ENCODE assay signal across 10 mouse cellular contexts in genomic region chr6:72755267-72755889, GRCm38 (mm10). TPM values are rescaled to one million over a fixed set of nuclear protein-coding genes. Genes with fewer than 3 reads are reported as not detected.
A peak's percentile ranks its signal among the peaks of the same experiment; 100 is the strongest.
DNase-seq lines count a peak whose midpoint lies in the region; ATAC-seq lines count a peak whose summit lies in the region.
"Had no signal": no experiment of that assay in that cellular context is flagged by ENCODE, and none has a peak within 500 bp of the region (broad histone marks: within the 10 kb centered on the region; RNA-seq: fewer than 3 reads in every experiment).

No protein-coding gene starts in this region.

- no peak overlapping the region for H3K4me3 ChIP-seq in heart, embryonic 14.5 days (ENCODE audit: control insufficient read depth in 1 of 2, insufficient read depth in 1 of 2, low read depth in 1 of 2, low read length in 2 of 2)
- H3K4me3 ChIP-seq in neural tube, embryonic 13.5 days: no peak overlapping the region
- H3K4me3 ChIP-seq in hindbrain, embryonic 16.5 days (ENCODE audit: low read length): no peak overlapping the region
- H3K4me3 ChIP-seq: intestine, embryonic 15.5 days had no signal

- 41% methylated on average over 14 of the region's 14 CpGs for WGBS in heart, embryonic 14.5 days
- 77% methylated on average over 14 of the region's 14 CpGs for WGBS in neural tube, embryonic 13.5 days
- WGBS in hindbrain, embryonic 16.5 days: 55% methylated on average over 14 of the region's 14 CpGs

- no peaks in the 10 kb centered on the region for H3K9me3 ChIP-seq in heart, embryonic 14.5 days (ENCODE audit: control insufficient read depth, low read length)
- H3K9me3 ChIP-seq in neural tube, embryonic 13.5 days: no peaks in the 10 kb centered on the region
- H3K9me3 ChIP-seq in hindbrain, embryonic 16.5 days (ENCODE audit: control insufficient read depth, low read length): no peaks in the 10 kb centered on the region
- H3K9me3 ChIP-seq: intestine, embryonic 15.5 days had no signal

- H3K27me3 ChIP-seq in heart, embryonic 14.5 days (ENCODE audit: control insufficient read depth, insufficient read depth, low read length): no peaks in the 10 kb centered on the region
- H3K27me3 ChIP-seq in neural tube, embryonic 13.5 days: no peaks in the 10 kb centered on the region
- H3K27me3 ChIP-seq in hindbrain, embryonic 16.5 days (replicated peaks; ENCODE audit: control insufficient read depth, insufficient read depth, low read length): no peaks in the 10 kb centered on the region
- H3K27me3 ChIP-seq: intestine, embryonic 15.5 days had no signal

- peaks cover 15 to 32% of the 10 kb centered on the region in 2 experiments for H3K4me1 ChIP-seq in heart, embryonic 14.5 days (ENCODE audit: control insufficient read depth in 2 of 2, insufficient read depth in 2 of 2, low read length in 2 of 2)
- peaks cover 24% of the 10 kb centered on the region; the same call in 1 of the 2 replicates for H3K4me1 ChIP-seq in neural tube, embryonic 13.5 days (replicated peaks)
- H3K4me1 ChIP-seq in hindbrain, embryonic 16.5 days (ENCODE audit: control insufficient read depth, insufficient read depth, low read depth, low read length): peaks cover 2% of the 10 kb centered on the region

- peak overlapping the region; percentile 34; the same call in 1 of the 2 replicates for H3K4me2 ChIP-seq in heart, embryonic 14.5 days (ENCODE audit: low read length)
- H3K4me2 ChIP-seq in neural tube, embryonic 13.5 days: no peak overlapping the region
- no peak overlapping the region for H3K4me2 ChIP-seq in hindbrain, embryonic 16.5 days (ENCODE audit: low read length)
- H3K4me2 ChIP-seq: intestine, embryonic 15.5 days had no signal

- H3K27ac ChIP-seq in heart, embryonic 14.5 days (replicated peaks in 1 of 2; ENCODE audit: control insufficient read depth in 1 of 2, insufficient read depth in 1 of 2, low read depth in 2 of 2, low read length in 2 of 2): no peak overlapping the region
- no peak overlapping the region for H3K27ac ChIP-seq in neural tube, embryonic 13.5 days (replicated peaks)
- no peak overlapping the region for H3K27ac ChIP-seq in hindbrain, embryonic 16.5 days (ENCODE audit: low read depth, low read length)
- H3K27ac ChIP-seq: intestine, embryonic 15.5 days had no signal

- no peak for DNase-seq in heart, adult 9 months (ENCODE audit: low spot score in 2 of 2)
- no peak for DNase-seq in neural tube, embryonic 10.5 days (ENCODE audit: extremely low spot score, low spot score)
- DNase-seq in testis, postnatal 10 days (ENCODE audit: low spot score): no peak
- no peak for DNase-seq in frontal cortex, adult 2 months (ENCODE audit: extremely low spot score in 1 of 2, low spot score in 1 of 2)
- DNase-seq: right cerebral cortex, postnatal 14 days had no signal

- H3K9ac ChIP-seq in heart, embryonic 14.5 days (ENCODE audit: low read length): no peak overlapping the region
- no peak overlapping the region for H3K9ac ChIP-seq in neural tube, embryonic 13.5 days
- H3K9ac ChIP-seq in hindbrain, embryonic 16.5 days (ENCODE audit: low read depth, low read length): no peak overlapping the region
- H3K9ac ChIP-seq: intestine, embryonic 15.5 days had no signal

- H3K36me3 ChIP-seq in heart, embryonic 14.5 days (ENCODE audit: control insufficient read depth, insufficient read depth, low read length): no peaks in the 10 kb centered on the region
- no peaks in the 10 kb centered on the region for H3K36me3 ChIP-seq in neural tube, embryonic 13.5 days
- H3K36me3 ChIP-seq in hindbrain, embryonic 16.5 days (ENCODE audit: control insufficient read depth, insufficient read depth, low read length): no peaks in the 10 kb centered on the region
- H3K36me3 ChIP-seq: intestine, embryonic 15.5 days had no signal

- no peak; the same call in 1 of the 2 replicates for ATAC-seq in heart, embryonic 14.5 days (ENCODE audit: insufficient number of reproducible peaks, insufficient read depth, low FRiP score, low read depth)
- 0 out of 2 replicates have a peak, but pooled peaks have one; percentile 40 for ATAC-seq in neural tube, embryonic 13.5 days (ENCODE audit: low read depth)
- peak; percentile 71 for ATAC-seq in hindbrain, embryonic 16.5 days
- ATAC-seq: activated CD4-positive, CD25-positive, alpha-beta regulatory T cell, adult 4 months; intestine, embryonic 15.5 days had no signal

RNA-seq across cellular contexts. Expression of gene Tcf7l1, which starts 33.7 kb away (rescaled TPM):
- 15.7 and 17.4 TPM in 2 replicates for polyA plus RNA-seq in heart, embryonic 14.5 days (2014; fragmentation: Nextera tagmentation; extraction: Ambion mirVana)
- polyA plus RNA-seq in neural tube, embryonic 13.5 days (2015; fragmentation: Nextera tagmentation; extraction: Ambion mirVana): 10.9 and 11.8 TPM in 2 replicates
- polyA plus RNA-seq in hindbrain, embryonic 16.5 days (2015; fragmentation: Nextera tagmentation; extraction: Ambion mirVana): 6.3 and 8.1 TPM in 2 replicates
- polyA plus RNA-seq in frontal cortex, adult 2 months (2012; rRNA removed): 4.9 and 5.4 TPM in 2 replicates
